Mouse (Mus musculus) spleen, postnatal 14 days (tissue): ENCODE results near the gene Lpp.

Source experiments
- DNase-seq, 2 experiments: peaks; one replicate each; pipeline ENCODE4 v3.0.0; 2021 to 2022; ENCODE audit warnings: low spot score in 2 of 2

Lpp gene

GRCm38 (mm10) chr16:24392651-24393555, at the start of gene Lpp:
Gene Lpp (plus strand): TSS chr16:24393507.
- DNase-seq: peak in 1 of 2 experiments; percentile 21

- no peak for DNase-seq
Observed at GRCm38 (mm10) chr16:24347582-24348411, 45.5 kb upstream of the Lpp start.

GRCm38 (mm10) chr16:24350306-24350705, 43.0 kb upstream of the Lpp start:
- no peak for DNase-seq

- no peak for DNase-seq
Observed at GRCm38 (mm10) chr16:24350751-24351150, 42.6 kb upstream of the Lpp start.

GRCm38 (mm10) chr16:24351811-24352210, 41.5 kb upstream of the Lpp start:
- DNase-seq: no peak

- DNase-seq: no peak
Observed at GRCm38 (mm10) chr16:24353816-24354215, 39.5 kb upstream of the Lpp start.

GRCm38 (mm10) chr16:24361667-24362066, 31.6 kb upstream of the Lpp start:
- DNase-seq: no peak

- DNase-seq: no peak
Observed at GRCm38 (mm10) chr16:24364030-24364687, 29.1 kb upstream of the Lpp start.

- DNase-seq: no peak
Observed at GRCm38 (mm10) chr16:24365900-24366299, 27.4 kb upstream of the Lpp start.

- DNase-seq: no peak
Observed at GRCm38 (mm10) chr16:24367071-24367470, 26.2 kb upstream of the Lpp start.

GRCm38 (mm10) chr16:24367506-24367905, 25.8 kb upstream of the Lpp start:
- no peak for DNase-seq

- no peak for DNase-seq
Observed at GRCm38 (mm10) chr16:24376478-24376877, 16.8 kb upstream of the Lpp start.

GRCm38 (mm10) chr16:24390596-24390995, 2.7 kb upstream of the Lpp start:
- DNase-seq: no peak

- DNase-seq: no peak
Observed at GRCm38 (mm10) chr16:24391111-24391510, 2.2 kb upstream of the Lpp start.

- no peak for DNase-seq
Observed at GRCm38 (mm10) chr16:24391901-24392300, 1.4 kb upstream of the Lpp start.

GRCm38 (mm10) chr16:24393556-24394210, 376 bp downstream of the Lpp start:
- peak; percentile 15 to 24 for DNase-seq

GRCm38 (mm10) chr16:24394211-24394991, 1.1 kb downstream of the Lpp start:
- no peak for DNase-seq

- DNase-seq: no peak
Observed at GRCm38 (mm10) chr16:24395100-24395499, 1.8 kb downstream of the Lpp start.

GRCm38 (mm10) chr16:24396504-24396903, 3.2 kb downstream of the Lpp start:
- DNase-seq: no peak

- DNase-seq: no peak
Observed at GRCm38 (mm10) chr16:24398476-24398875, 5.2 kb downstream of the Lpp start.

GRCm38 (mm10) chr16:24398893-24399292, 5.6 kb downstream of the Lpp start:
- no peak for DNase-seq
